ENCODE assay signal across 8 mouse cellular contexts in the genomic region with DNA sequence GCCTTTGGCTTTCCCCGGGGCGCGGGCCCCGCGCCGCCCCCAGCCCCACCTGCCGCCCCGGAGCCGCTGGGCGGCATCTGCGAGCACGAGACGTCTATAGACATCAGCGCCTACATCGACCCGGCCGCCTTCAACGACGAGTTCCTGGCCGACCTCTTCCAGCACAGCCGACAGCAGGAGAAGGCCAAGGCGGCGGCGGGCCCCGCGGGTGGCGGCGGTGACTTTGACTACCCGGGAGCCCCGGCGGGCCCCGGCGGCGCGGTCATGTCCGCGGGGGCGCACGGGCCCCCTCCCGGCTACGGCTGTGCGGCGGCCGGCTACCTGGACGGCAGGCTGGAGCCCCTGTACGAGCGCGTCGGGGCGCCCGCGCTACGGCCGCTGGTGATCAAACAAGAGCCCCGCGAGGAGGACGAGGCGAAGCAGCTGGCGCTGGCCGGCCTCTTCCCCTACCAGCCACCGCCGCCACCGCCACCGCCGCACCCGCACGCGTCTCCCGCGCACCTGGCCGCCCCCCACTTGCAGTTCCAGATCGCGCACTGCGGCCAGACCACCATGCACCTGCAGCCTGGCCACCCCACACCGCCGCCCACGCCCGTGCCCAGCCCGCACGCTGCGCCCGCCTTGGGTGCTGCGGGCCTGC. TPM values are rescaled to one million over a fixed set of nuclear protein-coding genes. Genes with fewer than 3 reads are reported as not detected.
DNase-seq lines count a peak whose midpoint lies in the region; ATAC-seq lines count a peak whose summit lies in the region.

No protein-coding gene starts in this region.

- peak overlapping the region; percentile 93 for H3K4me3 ChIP-seq in brown adipose tissue, adult 24 weeks (ENCODE audit: insufficient read depth, low read depth, low read length)
- H3K4me3 ChIP-seq in heart, embryonic 10.5 days: peak overlapping the region; percentile 70
- peak overlapping the region; percentile 57 for H3K4me3 ChIP-seq in kidney, embryonic 14.5 days (ENCODE audit: low read length)
- H3K4me3 ChIP-seq in lung, embryonic 16.5 days (ENCODE audit: low read length): peak overlapping the region; percentile 74

- ATAC-seq in kidney, embryonic 14.5 days (ENCODE audit: low FRiP score, low TSS enrichment): 0 out of 2 replicates have a peak, but pooled peaks have one; percentile 10
- peak; percentile 17 for ATAC-seq in lung, embryonic 16.5 days (ENCODE audit: low read depth)

- peak overlapping the region; percentile 98 for H3K4me2 ChIP-seq in kidney, embryonic 14.5 days (replicated peaks; ENCODE audit: low read depth, low read length)
- H3K4me2 ChIP-seq in lung, embryonic 16.5 days (ENCODE audit: low read depth, low read length): peak overlapping the region; percentile 97

- 1% methylated on average over 83 of the region's 83 CpGs for WGBS in heart, embryonic 10.5 days
- under 1% methylated on average over 71 of the region's 83 CpGs for WGBS in kidney, embryonic 14.5 days
- WGBS in lung, embryonic 16.5 days: 1% methylated on average over 59 of the region's 83 CpGs

- H3K4me1 ChIP-seq in brown adipose tissue, adult 24 weeks (ENCODE audit: control insufficient read depth, insufficient read depth, insufficient read length, low read length): peaks cover 4% of the 10 kb centered on the region; the same call in 1 of the 2 replicates
- peaks cover 40% of the 10 kb centered on the region for H3K4me1 ChIP-seq in heart, embryonic 10.5 days
- H3K4me1 ChIP-seq in kidney, embryonic 14.5 days (ENCODE audit: control insufficient read depth, insufficient read depth, low read length): peaks cover 16% of the 10 kb centered on the region; the same call in 1 of the 2 replicates
- H3K4me1 ChIP-seq in lung, embryonic 16.5 days (replicated peaks; ENCODE audit: control insufficient read depth, insufficient read depth, low read length): peaks cover 28% of the 10 kb centered on the region

- peak overlapping the region; percentile 52 for H3K9ac ChIP-seq in kidney, embryonic 14.5 days (ENCODE audit: low read depth, low read length)
- peak overlapping the region; percentile 79 for H3K9ac ChIP-seq in lung, embryonic 16.5 days (ENCODE audit: low read length)

- no peaks in the 10 kb centered on the region for H3K9me3 ChIP-seq in heart, embryonic 10.5 days
- H3K9me3 ChIP-seq in kidney, embryonic 14.5 days (ENCODE audit: control insufficient read depth, low read length): no peaks in the 10 kb centered on the region
- no peaks in the 10 kb centered on the region for H3K9me3 ChIP-seq in lung, embryonic 16.5 days (ENCODE audit: control insufficient read depth, low read length)

- DNase-seq in frontal cortex, postnatal 25 days (ENCODE audit: low spot score in 2 of 2): peak; percentile 31
- DNase-seq in frontal cortex, postnatal 14 days (ENCODE audit: low spot score in 2 of 2): no peak
- DNase-seq in CD4-positive helper T cell, adult 2 months (ENCODE audit: low read depth, low spot score): peak; percentile 53
- no peak for DNase-seq in heart, embryonic 10.5 days (ENCODE audit: low spot score)
- DNase-seq in thymus, postnatal 4 days: peak; percentile 51

- H3K36me3 ChIP-seq in heart, embryonic 10.5 days: no peaks in the 10 kb centered on the region
- H3K36me3 ChIP-seq in kidney, embryonic 14.5 days (ENCODE audit: control insufficient read depth, insufficient read depth, low read length): no peaks in the 10 kb centered on the region
- H3K36me3 ChIP-seq in lung, embryonic 16.5 days (ENCODE audit: control insufficient read depth, insufficient read depth, low read length): no peaks in the 10 kb centered on the region

- H3K27ac ChIP-seq in brown adipose tissue, adult 24 weeks (replicated peaks; ENCODE audit: low read depth, low read length): peak overlapping the region; percentile 97
- H3K27ac ChIP-seq in heart, embryonic 10.5 days: peak overlapping the region; percentile 6
- no peak overlapping the region for H3K27ac ChIP-seq in kidney, embryonic 14.5 days (ENCODE audit: low read depth, low read length)
- H3K27ac ChIP-seq in lung, embryonic 16.5 days (ENCODE audit: low read length): peak overlapping the region; percentile 60

- peaks cover 86% of the 10 kb centered on the region for H3K27me3 ChIP-seq in heart, embryonic 10.5 days (ENCODE audit: insufficient read depth, poor library complexity, severe bottlenecking)
- H3K27me3 ChIP-seq in kidney, embryonic 14.5 days (ENCODE audit: control insufficient read depth, insufficient read depth, low read length): peaks cover 60% of the 10 kb centered on the region
- peaks cover 10% of the 10 kb centered on the region for H3K27me3 ChIP-seq in lung, embryonic 16.5 days (ENCODE audit: control insufficient read depth, insufficient read depth, low read depth, low read length)

RNA-seq across cellular contexts. Expression of a gene that starts 0.5 kb away (rescaled TPM):
- polyA plus RNA-seq in brown adipose tissue, adult 24 weeks (2012; ENCODE audit: insufficient read depth, insufficient read length, missing spikeins): 427 and 435 TPM in 2 replicates
- 0.14 and 2.7 TPM in 2 replicates for polyA plus RNA-seq in heart, embryonic 10.5 days (2016; fragmentation: Nextera tagmentation; extraction: Ambion mirVana)
- polyA plus RNA-seq in kidney, embryonic 14.5 days (2014; fragmentation: Nextera tagmentation; extraction: Ambion mirVana): 0.92 and 1.5 TPM in 2 replicates
- 7.5 and 9.4 TPM in 2 replicates for polyA plus RNA-seq in lung, embryonic 16.5 days (2015; fragmentation: Nextera tagmentation; extraction: Ambion mirVana)

Comparison
In these comparisons a context has a peak if more than half of its experiments do, and no peak if none do; other contexts are left out.
1. DNase-seq: peak in frontal cortex, postnatal 25 days (2 of 2), CD4-positive helper T cell, adult 2 months (single experiment) and thymus, postnatal 4 days (single experiment); none in frontal cortex, postnatal 14 days (0 of 2) and heart, embryonic 10.5 days (single experiment).
2. RNA of a gene that starts 0.5 kb away (polyA plus RNA-seq): 427 to 435 TPM in brown adipose tissue, adult 24 weeks; 7.5 to 9.4 TPM in lung, embryonic 16.5 days, 0.14 to 2.7 TPM in heart, embryonic 10.5 days and 0.92 to 1.5 TPM in kidney, embryonic 14.5 days; every median in the first group is over 10 times any median in the second.
3. Peak in every context shown above with its lines, with median percentiles within 50 percentile points of each other: H3K4me3 ChIP-seq.